Mouse (Mus musculus) T-cell, adult 2 months (primary cell): ENCODE results near the gene Cdk20.
A peak's percentile ranks its signal among the peaks of the same experiment; 100 is the strongest.

Source experiments
- DNase-seq: peaks from one replicate; pipeline ENCODE4 v3.0.0; 2022; ENCODE audit warnings: low spot score

Cdk20 gene

DNA sequence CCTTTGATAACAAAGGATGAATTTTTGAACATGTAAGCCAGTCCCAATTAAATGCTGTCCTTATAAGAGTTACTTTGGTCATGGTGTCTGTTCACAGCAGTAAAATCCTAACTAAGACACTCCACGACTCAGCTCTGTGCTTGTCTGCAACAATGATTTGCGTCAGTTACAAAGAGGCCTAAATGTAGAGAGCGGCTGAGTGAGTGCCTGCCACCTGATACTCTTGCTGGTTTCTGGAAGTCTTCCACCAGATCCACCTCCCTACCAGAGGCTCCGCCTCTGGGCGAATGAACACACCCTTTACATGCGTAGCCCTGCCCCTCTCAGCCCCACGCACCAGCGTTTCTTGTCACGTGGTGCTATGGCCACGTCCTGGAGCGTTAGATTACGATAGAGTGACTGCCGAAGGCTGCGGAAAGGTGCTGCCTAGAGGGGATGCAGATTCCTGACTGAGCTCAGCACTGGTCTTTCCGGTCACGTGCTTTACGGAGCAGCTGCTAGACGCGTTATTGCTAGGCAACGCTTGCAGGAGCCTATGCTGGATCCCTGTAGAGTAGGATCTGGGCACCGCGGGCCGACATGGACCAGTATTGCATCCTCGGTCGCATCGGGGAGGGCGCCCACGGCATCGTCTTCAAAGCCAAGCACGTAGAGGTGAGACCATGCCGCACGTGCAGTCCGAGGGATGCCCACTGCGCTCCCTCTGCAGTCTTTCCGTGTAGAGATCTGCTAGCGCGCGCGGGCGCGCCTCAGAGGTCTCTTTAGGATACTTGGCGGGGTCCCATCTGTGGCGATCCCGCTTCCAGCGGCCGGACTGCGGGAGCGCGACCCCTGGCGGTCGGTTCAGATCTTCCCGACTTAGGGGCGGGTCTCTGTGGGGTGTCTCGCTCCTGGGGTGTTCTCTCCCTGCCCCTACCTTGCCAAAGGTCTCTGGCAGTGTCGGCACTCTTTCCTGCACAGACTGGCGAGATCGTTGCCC is at the start of gene Cdk20:
Gene Cdk20, plus strand, starts transcription at position 298 of the 979 bp plus-strand sequence.
- peak; percentile 87 for DNase-seq

DNA sequence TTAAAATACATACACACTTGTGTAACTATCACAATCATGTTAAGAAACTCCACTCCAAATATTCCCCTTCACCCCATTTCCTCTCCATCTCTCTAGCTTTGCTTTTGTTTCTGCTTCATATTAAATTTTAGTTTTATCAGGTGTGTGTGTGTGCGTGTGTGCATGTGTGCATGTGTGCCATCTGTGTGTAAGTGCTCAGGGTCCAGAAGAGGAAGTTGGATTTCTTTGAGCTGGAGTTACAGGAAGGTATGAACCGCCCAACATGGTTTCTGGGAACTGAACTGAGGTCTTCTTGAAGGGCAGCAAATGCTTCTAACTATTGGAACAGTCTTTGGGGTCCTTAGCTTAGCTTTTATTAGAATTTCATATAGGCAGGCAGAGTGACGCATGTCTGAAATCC is 47.2 kb upstream of the Cdk20 start:
- no peak for DNase-seq

DNA sequence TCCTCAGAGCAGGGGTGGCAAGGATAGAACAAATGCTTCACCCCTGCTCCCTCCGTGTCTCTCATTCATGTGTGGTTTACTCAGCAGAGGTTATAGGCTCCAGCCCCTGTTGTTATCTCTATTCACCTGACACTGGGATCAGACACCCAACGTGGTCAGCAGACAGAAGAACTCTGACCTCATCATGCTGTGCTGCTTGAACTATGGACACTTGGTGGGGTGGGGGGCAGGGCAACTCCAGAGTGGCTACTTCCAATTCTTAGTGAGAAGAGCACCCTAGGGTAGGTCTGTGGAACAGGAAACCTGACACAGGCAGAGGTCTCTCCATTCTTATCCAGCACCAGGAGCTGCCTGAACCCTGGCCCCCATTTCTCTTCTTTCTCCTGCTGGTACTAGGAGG is 46.1 kb upstream of the Cdk20 start:
- DNase-seq = no peak

DNA sequence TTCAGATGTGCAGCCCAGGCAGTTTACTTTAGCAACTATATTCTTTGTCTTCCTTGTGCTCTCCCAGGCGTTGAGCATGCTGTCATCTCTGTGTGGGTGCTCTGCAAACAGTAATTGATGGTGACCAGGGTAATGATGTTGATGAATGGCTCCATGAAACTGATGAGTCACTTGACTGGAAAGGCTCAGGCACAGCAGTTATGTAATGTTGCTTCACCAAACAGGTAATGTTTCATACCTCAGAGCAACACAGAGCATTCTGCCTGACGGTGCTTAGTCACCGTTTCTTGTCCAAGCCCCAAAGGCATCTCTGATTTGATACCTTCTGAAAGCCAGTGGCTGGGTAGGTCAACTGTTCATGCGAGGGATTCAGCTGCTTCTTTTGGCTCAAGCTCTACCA is 43.7 kb upstream of the Cdk20 start:
- no peak for DNase-seq

DNA sequence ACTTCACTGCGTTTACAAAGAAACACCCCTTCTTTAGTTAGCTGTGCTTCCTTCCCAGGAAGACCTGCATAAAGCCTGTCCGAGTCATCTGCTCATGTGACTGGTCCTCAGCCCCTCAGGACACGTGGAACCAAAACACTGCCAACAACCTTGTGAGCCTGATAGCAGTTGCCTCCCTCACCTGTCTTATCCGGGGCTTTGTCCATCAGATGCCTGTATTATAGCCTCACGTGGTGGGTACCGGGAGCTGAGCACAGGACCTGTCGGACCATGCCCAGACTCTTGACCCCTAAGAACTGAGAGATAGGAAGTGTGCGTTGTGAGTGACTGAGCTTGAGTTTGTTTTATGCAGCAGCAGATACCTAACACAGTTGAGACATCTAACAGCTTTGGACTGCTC is 35.1 kb upstream of the Cdk20 start:
- no peak for DNase-seq

DNA sequence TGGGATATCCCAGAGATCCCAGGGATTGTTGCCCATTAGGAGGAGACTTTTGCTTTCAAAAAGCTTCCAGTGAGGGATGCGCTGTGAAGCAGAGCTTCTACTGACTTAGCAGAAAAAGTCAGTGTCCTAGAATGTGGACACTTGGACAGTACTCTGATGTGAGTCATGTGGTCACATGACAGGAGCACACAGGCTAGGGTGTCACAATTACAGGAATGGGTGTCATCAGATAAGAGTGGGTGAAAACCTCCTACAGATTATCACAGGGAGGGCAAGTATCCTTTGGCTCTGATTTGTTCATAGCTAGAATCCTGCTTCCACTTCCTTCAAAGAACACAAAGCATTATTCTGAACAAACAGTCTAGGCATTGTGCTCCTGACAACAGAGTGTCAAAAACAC is 34.0 kb upstream of the Cdk20 start:
- DNase-seq = no peak

DNA sequence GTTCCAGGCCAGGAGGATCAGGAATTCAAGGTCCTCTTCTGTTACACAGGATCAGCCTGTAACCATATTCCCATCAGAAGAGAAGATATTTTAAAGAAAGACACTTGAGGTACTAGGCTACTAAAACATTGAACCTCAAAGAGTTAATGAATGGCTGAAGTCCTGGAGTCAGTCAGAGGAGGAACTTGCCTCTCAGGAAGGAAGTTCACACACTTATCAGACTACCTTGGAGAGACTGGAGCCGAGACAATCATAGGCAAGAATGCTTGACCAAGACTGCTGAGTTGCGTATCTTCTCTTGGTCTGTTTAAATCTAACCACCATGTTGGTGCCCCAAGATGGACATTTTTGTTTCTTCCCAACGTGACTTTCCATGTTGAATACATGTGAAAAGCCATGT is 32.2 kb upstream of the Cdk20 start:
- DNase-seq = no peak

DNA sequence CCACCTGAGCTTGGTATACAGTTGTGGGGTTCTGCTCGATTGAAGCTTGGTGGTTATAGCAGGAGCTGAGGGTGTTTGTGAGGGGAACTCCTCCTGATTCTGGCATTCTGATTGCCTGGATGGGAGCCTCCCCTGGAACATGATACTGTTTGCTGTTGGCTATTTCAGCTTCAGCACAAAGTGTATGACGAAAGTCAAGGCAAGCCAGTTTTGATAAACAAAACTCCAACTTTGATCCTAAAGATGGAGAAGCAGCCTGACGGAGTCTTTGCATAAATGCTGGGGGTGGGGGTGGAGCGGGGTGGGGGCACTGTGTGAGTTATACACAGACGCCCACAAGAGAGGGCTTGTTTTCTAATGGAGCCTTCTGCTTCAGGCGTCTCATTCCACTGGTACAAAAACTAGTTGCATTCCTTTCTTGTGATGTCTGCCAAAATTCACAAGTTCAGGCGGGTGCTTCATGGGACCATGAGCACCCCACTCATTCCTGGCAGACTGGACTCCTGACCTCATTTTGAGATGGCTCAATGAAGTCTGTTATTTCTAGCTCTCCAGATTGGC is 31.2 kb upstream of the Cdk20 start:
- DNase-seq = no peak

DNA sequence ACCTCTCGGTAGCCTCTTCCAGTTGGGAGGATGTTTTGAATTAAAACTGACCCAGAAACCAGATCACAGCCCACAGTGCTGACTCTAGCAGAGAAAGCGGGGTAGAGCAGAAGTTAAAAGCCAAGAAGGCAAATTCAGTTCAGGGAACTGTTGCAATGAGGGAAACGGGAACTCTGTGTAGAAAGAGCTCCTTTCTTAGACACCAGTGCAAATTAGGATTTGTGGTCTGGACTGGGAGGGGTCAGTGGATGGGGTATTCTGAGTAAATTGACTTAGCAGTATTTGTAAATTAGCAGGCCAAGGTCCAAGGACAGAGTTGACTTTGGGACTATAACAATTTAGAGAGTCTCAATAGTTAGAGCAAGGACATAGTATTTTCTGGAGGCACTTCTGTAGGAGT is 30.1 kb upstream of the Cdk20 start:
- no peak for DNase-seq

DNA sequence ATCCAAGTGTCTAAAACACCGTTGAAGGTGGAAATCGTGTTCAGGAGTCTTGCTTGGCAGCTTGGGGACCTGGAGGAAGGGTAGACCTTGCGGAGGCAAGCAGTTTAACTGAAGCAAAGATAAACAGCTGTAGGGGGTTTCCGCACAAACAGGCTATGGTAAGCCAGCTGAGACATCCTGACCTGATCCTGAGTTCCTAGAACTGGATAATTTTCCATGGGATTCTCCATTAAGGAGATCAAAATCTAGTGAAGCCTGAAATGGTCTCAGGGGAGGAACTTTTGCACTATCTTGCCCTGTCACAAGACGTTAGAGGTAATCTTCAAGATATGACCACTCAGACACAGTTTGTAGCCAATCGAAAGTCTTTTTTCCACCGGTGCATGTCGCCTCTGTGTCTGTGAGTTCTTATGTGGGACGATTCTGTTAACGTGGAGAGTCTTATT is 29.6 kb upstream of the Cdk20 start:
- no peak for DNase-seq

DNA sequence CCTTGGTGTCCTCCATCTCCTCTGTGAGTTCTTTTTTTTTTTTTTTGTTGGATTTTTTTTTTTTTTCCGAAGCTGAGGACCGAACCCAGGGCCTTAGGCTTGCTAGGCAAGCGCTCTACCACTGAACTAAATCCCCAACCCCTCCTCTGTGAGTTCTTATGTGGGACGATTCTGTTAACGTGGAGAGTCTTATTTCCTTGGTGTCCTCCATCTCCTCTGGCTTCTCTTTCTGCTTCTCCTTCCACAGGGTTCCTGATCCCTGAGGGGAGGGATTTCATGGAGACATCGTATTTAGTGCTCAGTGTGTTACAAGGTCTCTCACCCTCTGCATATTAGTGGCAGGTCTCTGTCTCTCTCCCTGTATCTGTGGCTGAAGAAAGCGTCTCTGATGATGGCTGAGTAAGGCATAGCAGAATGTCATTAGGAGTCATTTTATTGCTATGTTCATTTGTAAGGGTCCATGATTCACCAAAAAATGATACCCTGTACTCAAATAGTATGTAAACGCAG is 29.1 kb upstream of the Cdk20 start:
- DNase-seq = no peak

DNA sequence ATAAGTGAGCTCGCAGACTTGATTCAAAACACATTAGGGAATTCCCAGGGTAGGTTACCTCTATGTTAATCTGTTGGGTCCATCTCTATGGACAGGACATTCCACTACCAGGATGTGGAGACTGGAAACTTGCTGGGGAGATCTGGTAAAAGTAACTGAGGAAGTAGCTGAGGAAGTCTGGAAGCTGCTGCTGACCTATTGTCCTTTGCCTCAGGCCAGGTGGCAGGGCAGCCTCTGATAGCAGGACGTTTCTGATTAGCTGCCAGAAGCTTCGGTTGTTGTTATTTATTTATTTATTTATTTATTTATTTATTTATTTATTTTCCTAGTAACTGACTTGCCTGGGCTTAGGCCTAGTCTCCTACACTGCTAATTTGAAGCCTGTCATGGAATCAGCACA is 28.6 kb upstream of the Cdk20 start:
- no peak for DNase-seq

DNA sequence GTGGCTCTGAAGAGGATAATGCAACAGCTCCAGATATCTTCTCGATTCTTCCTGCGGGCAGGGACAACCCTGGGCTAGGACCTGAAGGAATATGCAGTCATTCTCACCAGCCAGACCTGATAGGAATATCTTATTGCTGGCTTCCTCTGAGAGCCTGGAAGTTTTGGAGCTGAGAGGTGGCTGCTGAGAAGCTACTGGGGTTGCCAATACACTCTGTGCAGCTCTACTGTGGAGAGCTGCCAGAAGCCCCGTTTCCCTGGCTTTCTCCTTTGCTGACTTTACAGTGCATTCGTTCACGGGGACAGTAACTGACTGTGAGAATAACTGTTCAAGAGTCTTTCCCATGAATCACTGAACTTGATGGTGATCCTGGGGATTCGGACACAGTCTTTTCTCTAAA is 26.6 kb upstream of the Cdk20 start:
- DNase-seq = no peak

DNA sequence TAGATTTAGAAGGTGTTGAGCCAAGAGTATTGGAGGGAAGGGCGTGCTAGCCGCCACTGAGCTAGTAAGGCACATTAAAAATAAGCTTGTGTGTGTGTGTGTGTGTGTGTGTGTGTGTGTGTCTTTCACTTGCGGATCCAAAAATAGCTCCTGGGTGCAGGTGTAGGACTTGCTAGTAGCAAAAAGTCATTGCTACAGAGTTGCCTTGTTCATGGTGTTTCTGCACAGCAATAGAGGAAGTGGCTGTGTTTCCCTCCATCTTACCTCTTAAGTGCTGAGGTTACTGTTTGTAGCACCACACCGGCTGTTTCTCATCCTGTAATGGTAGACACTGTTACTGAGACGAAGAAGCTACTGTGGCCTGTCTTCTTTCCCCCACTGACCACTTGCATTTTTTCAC is 24.1 kb upstream of the Cdk20 start:
- no peak for DNase-seq

DNA sequence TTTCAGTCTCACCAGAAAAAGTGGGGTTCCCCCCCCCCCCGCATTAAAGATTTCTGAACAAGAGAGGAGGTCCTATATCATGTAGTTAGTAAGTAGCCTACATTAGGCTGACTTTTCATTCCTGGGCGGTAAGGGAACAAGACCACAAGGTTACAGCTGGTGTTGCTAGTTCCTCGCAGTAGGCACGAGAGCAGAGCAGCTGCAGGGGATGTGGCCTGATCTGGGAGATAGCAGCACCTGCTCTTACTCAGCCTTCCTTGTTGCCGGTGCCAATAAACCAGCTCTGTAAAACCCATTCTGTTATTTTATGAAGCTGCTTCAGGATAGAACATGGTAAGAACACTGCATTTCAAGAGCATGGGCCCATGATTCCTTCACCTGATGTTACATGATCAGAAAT is 21.5 kb upstream of the Cdk20 start:
- DNase-seq = no peak

DNA sequence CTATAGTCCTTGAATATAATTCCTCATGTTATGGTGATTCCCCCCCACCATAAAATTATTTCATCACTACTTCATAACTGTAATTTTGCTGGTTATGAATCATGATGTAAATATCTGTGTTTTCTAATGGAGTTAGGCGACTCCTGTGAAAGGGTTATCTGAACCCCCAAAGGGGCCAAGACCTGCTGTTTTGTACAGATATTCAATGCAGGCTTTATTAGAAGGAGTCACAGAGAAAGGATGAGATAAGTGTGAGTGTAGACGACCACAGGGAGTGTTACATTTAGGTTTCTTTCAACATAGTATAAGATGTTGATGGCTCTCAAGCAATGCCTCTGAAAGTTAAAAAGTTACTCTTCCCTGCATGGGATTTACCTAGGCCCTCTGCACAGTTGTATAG is 20.8 kb upstream of the Cdk20 start:
- no peak for DNase-seq

DNA sequence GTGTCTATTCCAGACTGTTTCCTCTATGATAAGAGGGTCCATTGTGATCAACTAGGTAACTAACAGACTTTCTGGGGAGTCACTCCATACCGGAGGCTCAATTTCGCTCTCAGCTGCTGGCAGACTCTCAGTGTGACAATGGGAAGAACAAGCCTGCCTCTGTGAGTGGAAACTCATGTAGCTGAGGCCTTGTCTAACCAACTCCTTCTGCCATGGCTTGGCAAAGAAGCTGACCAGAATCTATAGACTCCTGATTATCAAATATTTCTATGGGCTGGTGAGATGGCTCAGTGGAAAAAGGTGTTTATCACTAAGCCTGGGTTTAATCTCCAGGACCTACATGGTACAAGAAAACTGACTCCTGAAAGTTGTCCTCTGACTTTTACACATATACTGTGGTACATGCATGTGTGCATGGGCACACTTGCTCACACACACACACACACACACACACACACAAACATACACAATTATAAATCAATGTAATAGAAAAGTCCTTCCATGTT is 19.3 kb upstream of the Cdk20 start:
- DNase-seq = no peak

DNA sequence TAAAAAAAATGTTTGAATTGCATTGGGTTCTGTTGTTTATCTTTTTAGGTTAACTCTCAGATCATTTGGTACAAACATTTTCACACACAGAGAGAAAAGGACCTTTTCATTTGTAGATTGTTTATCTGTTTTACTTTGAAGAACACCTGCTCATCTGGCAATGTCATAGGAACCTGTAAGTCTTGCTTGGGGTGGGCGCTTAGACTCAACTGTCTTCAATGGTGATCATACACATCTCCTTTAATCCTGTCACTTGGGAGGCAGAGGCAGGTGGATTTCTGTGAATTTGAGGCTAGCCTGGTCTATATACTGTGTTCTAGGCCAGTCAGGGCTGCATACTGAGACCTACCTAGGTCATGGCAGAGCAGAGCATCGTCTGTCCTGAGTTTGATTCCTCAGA is 16.5 kb upstream of the Cdk20 start:
- no peak for DNase-seq

DNA sequence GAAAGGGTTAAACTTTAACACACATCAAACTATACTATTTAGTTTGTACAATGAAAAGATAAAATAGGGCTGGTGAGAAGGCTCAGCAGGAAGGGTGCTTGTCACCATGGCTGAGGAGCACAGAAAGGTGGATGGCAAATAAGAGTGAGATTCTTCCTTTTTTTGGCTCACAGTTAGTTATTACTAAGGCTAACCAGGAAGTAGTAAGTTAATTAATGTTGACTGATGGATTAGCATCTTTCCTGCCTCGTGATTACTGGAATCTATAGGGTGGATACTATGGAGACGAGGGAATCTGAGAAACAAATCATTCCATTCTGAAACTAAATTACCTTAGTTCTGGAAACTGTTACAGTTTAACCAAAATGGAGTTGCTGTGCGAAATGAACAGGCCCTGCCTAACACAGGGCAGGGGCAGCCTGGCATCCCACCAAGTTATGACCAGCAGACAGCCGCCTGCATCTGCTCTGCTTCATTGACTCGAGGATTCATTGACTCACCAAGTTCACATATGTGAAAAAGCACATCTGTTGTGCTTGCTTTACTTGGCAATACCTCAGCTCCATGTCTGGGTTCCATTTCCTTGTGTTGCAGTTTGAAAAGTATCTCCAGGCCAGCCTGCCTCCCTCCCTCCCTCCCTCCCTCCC is 15.0 kb upstream of the Cdk20 start:
- no peak for DNase-seq

DNA sequence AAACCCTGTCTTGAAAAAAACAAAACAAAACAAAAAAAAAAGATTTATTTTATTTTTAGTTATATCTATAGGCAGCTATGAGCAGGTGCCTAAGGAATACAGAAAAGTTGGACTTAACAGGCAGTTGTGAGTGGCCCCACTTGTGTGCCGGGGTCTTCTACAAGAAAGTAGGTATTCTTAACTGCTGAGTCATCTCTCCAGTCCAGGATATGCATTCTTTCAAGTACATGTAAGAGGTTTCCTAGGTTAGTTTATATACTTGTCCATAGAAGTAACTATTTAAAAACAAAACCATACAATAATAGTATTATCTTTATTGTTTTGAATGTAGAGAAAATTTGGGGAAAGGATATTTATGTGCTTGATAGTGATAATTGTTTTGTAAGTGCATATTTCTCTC is 11.3 kb upstream of the Cdk20 start:
- no peak for DNase-seq

DNA sequence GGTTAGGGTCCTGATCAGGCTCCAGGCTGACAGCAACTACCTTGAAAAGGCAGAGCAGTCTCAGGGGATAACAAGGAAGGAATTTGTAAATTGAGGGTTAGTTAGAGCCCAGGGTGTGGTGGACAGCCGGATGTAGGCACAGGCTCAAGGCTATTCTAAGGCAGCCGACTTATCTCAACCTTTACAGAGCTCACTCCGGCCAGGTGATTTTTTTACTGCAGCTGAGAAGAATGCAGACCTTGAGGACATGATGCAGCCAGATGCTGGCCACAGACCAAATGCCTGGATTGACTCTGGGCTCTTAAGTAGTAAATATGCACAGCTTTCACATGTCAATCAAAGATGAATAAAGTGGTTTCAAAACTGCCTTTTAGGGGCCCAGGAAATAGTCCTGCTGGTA is 10.7 kb upstream of the Cdk20 start:
- no peak for DNase-seq

DNA sequence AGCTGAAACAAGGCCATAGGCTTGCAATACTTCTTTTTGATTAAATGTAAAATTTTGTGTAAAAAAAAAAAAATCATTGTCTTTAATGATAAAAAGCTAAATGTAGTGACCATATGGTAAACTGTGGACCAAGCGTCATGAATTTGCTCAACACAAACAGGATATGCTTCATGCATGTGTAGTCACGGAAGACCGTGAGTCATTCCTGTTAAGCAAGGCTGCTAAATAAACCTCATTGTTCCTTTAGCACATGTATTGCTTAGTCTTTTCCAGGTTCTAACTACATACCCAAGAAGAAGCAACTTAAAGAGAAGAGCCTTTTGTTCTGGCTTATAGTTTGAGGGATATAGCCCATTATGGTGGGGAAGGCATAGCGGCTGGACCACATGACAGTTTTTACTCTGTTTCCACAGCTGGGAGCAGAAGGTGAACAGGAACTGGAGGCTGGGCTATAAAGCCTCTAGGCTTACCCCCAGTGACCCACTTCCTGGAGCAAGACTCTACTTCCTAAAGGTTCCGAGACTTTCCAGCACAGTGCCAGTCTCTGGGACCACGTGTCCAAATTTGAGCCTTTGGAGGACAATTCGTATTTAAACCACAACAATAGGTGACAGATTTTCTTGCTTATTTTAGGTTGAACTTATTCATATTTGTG is 10.0 kb upstream of the Cdk20 start:
- DNase-seq = no peak
